Mouse (Mus musculus) forebrain, embryonic 16.5 days (tissue): ENCODE measurements around the gene Bcas2. TPM values are rescaled to one million over a fixed set of nuclear protein-coding genes. Genes with fewer than 3 reads are reported as not detected.
"Not testable (repeated sequence)": the region's sequence is repeated elsewhere in the genome, so short reads cannot be mapped to it uniquely, and the experiment has no call there.

Experiments
- ATAC-seq: fragments of 200-750 bp; cut with Nextera tagmentation; 2 replicates; pipeline ENCODE4 v1.8.0; 2017; ENCODE audit warnings: mild to moderate bottlenecking, moderate library complexity
- H3K27ac ChIP-seq: fragments of 300-500 bp; sonication (generic); 2 replicates; pipeline ENCODE4 v1.5.1; 2014; ENCODE audit warnings: low read length, control low read depth
- H3K27me3 ChIP-seq: fragments of 300-500 bp; sonication (generic); replicated peaks from 2 replicates; pipeline ENCODE4 v1.6.1; 2014; ENCODE audit warnings: low read length; ENCODE audit not compliant: control insufficient read depth, insufficient read depth
- H3K36me3 ChIP-seq: fragments of 300-500 bp; sonication (generic); 2 replicates; pipeline ENCODE4 v1.6.1; 2014; ENCODE audit not compliant: control insufficient read depth, insufficient read depth
- H3K4me1 ChIP-seq: fragments of 300-500 bp; sonication (generic); replicated peaks from 2 replicates; pipeline ENCODE4 v1.6.1; 2014; ENCODE audit warnings: low read length; ENCODE audit not compliant: control insufficient read depth, insufficient read depth
- H3K4me2 ChIP-seq: fragments of 300-500 bp; sonication (generic); 2 replicates; pipeline ENCODE4 v1.6.1; 2014; ENCODE audit warnings: mild to moderate bottlenecking, low read length, control low read depth
- H3K4me3 ChIP-seq: fragments of 300-500 bp; sonication (generic); replicated peaks from 2 replicates; pipeline ENCODE4 v1.5.1; 2014; ENCODE audit warnings: mild to moderate bottlenecking, low read length, control low read depth
- H3K9ac ChIP-seq: fragments of 300-500 bp; sonication (generic); replicated peaks from 2 replicates; pipeline ENCODE4 v1.6.1; 2014; ENCODE audit warnings: low read depth, low read length, control low read depth
- H3K9me3 ChIP-seq: fragments of 300-500 bp; sonication (generic); 2 replicates; pipeline ENCODE4 v1.6.1; 2016; ENCODE audit warnings: low read length; ENCODE audit not compliant: control insufficient read depth
- WGBS: fragments of 180-500 bp; shearing (Covaris S2); extraction: QIAGEN DNeasy Blood & Tissue Kit; methylation state at CpG from one replicate; pipeline ENCODE4 v1.1.7; 2014; 5-methylcytosine and 5-hydroxymethylcytosine counted together
- polyA plus RNA-seq: library from polyadenylated mRNA; unstranded; fragments of >200 nt; fragmentation: Nextera tagmentation; extraction: Ambion mirVana; gene quantifications from 2 replicates; pipeline ENCODE4 v1.2.1, GENCODE M21; 2015

Gene Bcas2
- polyA plus RNA-seq, 1 experiment from 2014 or later: 242 TPM

- 88% methylated on average over 10 of the region's 10 CpGs for whole genome bisulfite sequencing
These were observed 22.5 kb upstream of the Bcas2 start for GRCm38 (mm10) chr3:103148941-103149340.

GRCm38 (mm10) chr3:103153761-103154160 lies 17.7 kb upstream of the Bcas2 start:
- no peaks in the 10 kb centered on the region for H3K4me1 ChIP-seq
- H3K27ac ChIP-seq: no peak overlapping the region
- no peak overlapping the region for H3K4me3 ChIP-seq
- no peaks in the 10 kb centered on the region for H3K36me3 ChIP-seq
- no peaks in the 10 kb centered on the region for H3K9me3 ChIP-seq
- no peaks in the 10 kb centered on the region for H3K27me3 ChIP-seq
- ATAC-seq: no peak
- H3K9ac ChIP-seq: no peak overlapping the region
- no peak overlapping the region for H3K4me2 ChIP-seq

More at GRCm38 (mm10) chr3:103148941-103149340, 22.5 kb upstream of the Bcas2 start:
- no peaks in the 10 kb centered on the region for H3K9me3 ChIP-seq
- H3K27me3 ChIP-seq: no peaks in the 10 kb centered on the region
- no peak overlapping the region for H3K27ac ChIP-seq
- H3K4me2 ChIP-seq: no peak overlapping the region
- 0 out of 2 replicates have a peak, but pooled peaks cover 2% of the 10 kb centered on the region for H3K4me1 ChIP-seq
- H3K9ac ChIP-seq: no peak overlapping the region
- ATAC-seq: no peak
- no peak overlapping the region for H3K4me3 ChIP-seq
- no peaks in the 10 kb centered on the region for H3K36me3 ChIP-seq

- Histone ChIP-seq H3K27ac (no peak overlapping the region), H3K4me2 (no peak overlapping the region), H3K27me3 (no peaks in the 10 kb centered on the region), H3K9me3 (no peaks in the 10 kb centered on the region), H3K4me3 (no peak overlapping the region), H3K4me1 (no peaks in the 10 kb centered on the region), H3K9ac (no peak overlapping the region), H3K36me3 (no peaks in the 10 kb centered on the region)
- 77% methylated on average over 3 of the region's 3 CpGs for WGBS
- no peak for ATAC-seq
These were observed 12.1 kb upstream of the Bcas2 start for GRCm38 (mm10) chr3:103159232-103159900.

GRCm38 (mm10) chr3:103169771-103170170 lies 1.7 kb upstream of the Bcas2 start:
- H3K27me3 ChIP-seq: no peaks in the 10 kb centered on the region
- 10% methylated on average over 4 of the region's 4 CpGs for WGBS
- no peak overlapping the region for H3K4me2 ChIP-seq
- no peak overlapping the region for H3K27ac ChIP-seq
- no peak overlapping the region for H3K9ac ChIP-seq
- 0 out of 2 replicates have a peak, but pooled peaks cover 7% of the 10 kb centered on the region for H3K36me3 ChIP-seq
- H3K4me1 ChIP-seq: peaks cover 13% of the 10 kb centered on the region
- H3K4me3 ChIP-seq: no peak overlapping the region
- ATAC-seq: no peak
- no peaks in the 10 kb centered on the region for H3K9me3 ChIP-seq

GRCm38 (mm10) chr3:103172615-103173014 lies 1.2 kb downstream of the Bcas2 start:
- Histone ChIP-seq H3K9me3 (no peaks in the 10 kb centered on the region), H3K27me3 (no peaks in the 10 kb centered on the region), H3K27ac (no peak overlapping the region), H3K36me3 (peaks cover 20% of the 10 kb centered on the region), H3K4me3 (peak overlapping the region; percentile 91), H3K4me1 (peaks cover 13% of the 10 kb centered on the region), H3K9ac (peak overlapping the region; percentile 90), H3K4me2 (peak overlapping the region; percentile 69)
- no peak for ATAC-seq
- 49% methylated on average over 5 of the region's 5 CpGs for WGBS

GRCm38 (mm10) chr3:103176740-103177139 lies 5.3 kb downstream of the Bcas2 start:
- Histone ChIP-seq H3K4me1 (peaks cover 7% of the 10 kb centered on the region), H3K9me3 (no peaks in the 10 kb centered on the region), H3K36me3 (peaks cover 33% of the 10 kb centered on the region), H3K27me3 (no peaks in the 10 kb centered on the region), H3K4me3 (no peak overlapping the region), H3K27ac (no peak overlapping the region), H3K4me2 (no peak overlapping the region), H3K9ac (no peak overlapping the region)
- WGBS: 96% methylated on average over 4 of the region's 4 CpGs
- ATAC-seq: no peak

GRCm38 (mm10) chr3:103179527-103179926 lies 8.1 kb downstream of the Bcas2 start:
- 92% methylated on average over 9 of the region's 9 CpGs for WGBS
- Histone ChIP-seq H3K4me3 (no peak overlapping the region), H3K9me3 (no peaks in the 10 kb centered on the region), H3K4me2 (no peak overlapping the region), H3K27me3 (no peaks in the 10 kb centered on the region), H3K4me1 (no peaks in the 10 kb centered on the region), H3K9ac (no peak overlapping the region), H3K27ac (no peak overlapping the region), H3K36me3 (peaks cover 29% of the 10 kb centered on the region)
- no peak for ATAC-seq

- no peak overlapping the region for H3K4me3 ChIP-seq
- WGBS: 49% methylated on average over 4 of the region's 4 CpGs
- no peaks in the 10 kb centered on the region for H3K9me3 ChIP-seq
- ATAC-seq: no peak
- no peaks in the 10 kb centered on the region for H3K4me1 ChIP-seq
- H3K4me2 ChIP-seq: no peak overlapping the region
- H3K36me3 ChIP-seq: peaks cover 22% of the 10 kb centered on the region
- H3K27me3 ChIP-seq: no peaks in the 10 kb centered on the region
- no peak overlapping the region for H3K27ac ChIP-seq
- H3K9ac ChIP-seq: no peak overlapping the region
These were observed 9.7 kb downstream of the Bcas2 start for GRCm38 (mm10) chr3:103181171-103181570.

GRCm38 (mm10) chr3:103182821-103183220 lies 11.4 kb downstream of the Bcas2 start:
- Histone ChIP-seq H3K36me3 (peaks cover 12% of the 10 kb centered on the region), H3K4me1 (no peaks in the 10 kb centered on the region), H3K27me3 (no peaks in the 10 kb centered on the region), H3K4me2 (no peak overlapping the region), H3K27ac (no peak overlapping the region), H3K9me3 (no peaks in the 10 kb centered on the region), H3K9ac (no peak overlapping the region), H3K4me3 (no peak overlapping the region)
- no peak for ATAC-seq
- 85% methylated on average over 14 of the region's 14 CpGs for WGBS

- H3K36me3 ChIP-seq, H3K9me3 ChIP-seq, H3K9ac ChIP-seq, H3K27me3 ChIP-seq, ATAC-seq, H3K4me1 ChIP-seq, H3K27ac ChIP-seq, H3K4me3 ChIP-seq, H3K4me2 ChIP-seq: not testable (repeated sequence)
These were observed 13.0 kb downstream of the Bcas2 start for GRCm38 (mm10) chr3:103184467-103184866.
